Comparison of ENCODE assay signal across 8 mouse cellular contexts in the genomic region with DNA sequence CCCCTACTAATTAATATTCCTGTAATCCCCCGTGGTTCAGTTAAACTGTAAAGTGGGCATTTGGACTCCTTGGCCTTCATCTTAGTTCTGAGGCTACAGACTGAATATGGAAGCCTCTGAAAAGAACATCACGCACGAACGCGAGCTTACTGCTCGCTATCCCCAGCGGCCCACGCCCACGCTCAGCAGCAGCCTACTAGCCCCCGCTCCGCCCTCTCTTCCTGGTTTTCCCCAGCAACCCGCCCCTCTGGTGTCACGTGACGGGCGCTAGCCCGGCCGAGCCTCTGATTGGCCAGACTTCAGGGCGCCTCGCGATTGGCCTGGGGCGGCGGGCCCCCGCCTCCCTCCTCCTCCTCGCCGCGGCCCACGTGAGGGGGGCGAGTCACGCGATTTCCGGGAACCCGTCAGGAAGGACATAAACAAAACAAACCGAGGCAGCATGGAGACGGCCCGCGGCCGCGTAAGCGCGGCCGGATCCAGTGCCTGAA. TPM values are rescaled to one million over a fixed set of nuclear protein-coding genes. Genes with fewer than 3 reads are reported as not detected.
DNase-seq lines count a peak whose midpoint lies in the region; ATAC-seq and TF ChIP-seq lines count a peak whose summit lies in the region.

A gene (plus strand): TSS at position 380 of the 488 bp plus-strand sequence.

- POLR2A ChIA-PET in Patski (lab: Charles Lee): interaction anchor here (1.0 kb wide), 2 partner anchors 38 to 210 kb away, joined by 3 read pairs; no protein-coding TSS in a partner anchor

- peak; percentile 80 for ATAC-seq in Patski
- peak; percentile 87 for ATAC-seq in hindbrain, embryonic 13.5 days (ENCODE audit: low FRiP score)

- peak within 1 kb of the TSS; percentile 86 for H3K27ac ChIP-seq in hindbrain, embryonic 13.5 days

- peak within 1 kb of the TSS; percentile 75 for H3K9ac ChIP-seq in hindbrain, embryonic 13.5 days

- H3K4me2 ChIP-seq in hindbrain, embryonic 13.5 days: peak within 1 kb of the TSS; percentile 71

- H3K9me3 ChIP-seq in hindbrain, embryonic 13.5 days: no peaks in the 10 kb centered on the region

- H3K27me3 ChIP-seq in Patski: no peaks in the 10 kb centered on the region
- H3K27me3 ChIP-seq in hindbrain, embryonic 13.5 days: 0 out of 2 replicates have a peak, but pooled peaks cover 2% of the 10 kb centered on the region

- no peaks in the 10 kb centered on the region for H3K36me3 ChIP-seq in hindbrain, embryonic 13.5 days

- CTCF ChIA-PET in Patski (lab: Charles Lee): no interaction called here

- peak; percentile 75 for DNase-seq in Patski (ENCODE audit: low read depth, low spot score)
- DNase-seq in cerebellum, postnatal 14 days: peak; percentile 98
- peak; percentile 98 for DNase-seq in frontal cortex, postnatal 14 days (ENCODE audit: low spot score in 2 of 2)
- peak; percentile 91 to 93 for DNase-seq in layer of hippocampus, postnatal 25 days (ENCODE audit: extremely low spot score in 1 of 2, low spot score in 1 of 2)
- DNase-seq in lung, postnatal 25 days (ENCODE audit: low spot score): peak; percentile 99
- peak; percentile 98 for DNase-seq in retina, embryonic 14.5 days (ENCODE audit: low spot score)
- peak; percentile 98 for DNase-seq in thymus, postnatal 4 days

- H3K4me1 ChIP-seq in hindbrain, embryonic 13.5 days (replicated peaks): peaks cover 13% of the 10 kb centered on the region

- in situ Hi-C loops in Patski (cut with MboI; ENCODE audit: low pct_unique_long_range_greater_than_20kb): no loop called here

- WGBS in hindbrain, embryonic 13.5 days: under 1% methylated on average over 41 of the region's 41 CpGs

- H3K4me3 ChIP-seq in hindbrain, embryonic 13.5 days: peak within 1 kb of the TSS; percentile 85

- TF ChIP-seq CTCF in Patski (IDR thresholded peaks at IDR 0.05): no peak

RNA-seq across cellular contexts. Expression of the gene that starts here (rescaled TPM):
- polyA plus RNA-seq in Patski (2021): 23.9 TPM
- polyA plus RNA-seq in hindbrain, embryonic 13.5 days (2015; fragmentation: Nextera tagmentation; extraction: Ambion mirVana): 15.2 and 15.3 TPM in 2 replicates
- total RNA-seq in layer of hippocampus, postnatal 25 days (2021): 10 to 100 TPM; 69.0 to 70.2 TPM

Comparison
In these comparisons a context has a peak if more than half of its experiments do, and no peak if none do; other contexts are left out.
1. Peak in every context shown above with its lines: DNase-seq, ATAC-seq, H3K4me3 ChIP-seq and H3K27ac ChIP-seq.